8 mouse cellular contexts compared by ENCODE assay signal in the genomic region with DNA sequence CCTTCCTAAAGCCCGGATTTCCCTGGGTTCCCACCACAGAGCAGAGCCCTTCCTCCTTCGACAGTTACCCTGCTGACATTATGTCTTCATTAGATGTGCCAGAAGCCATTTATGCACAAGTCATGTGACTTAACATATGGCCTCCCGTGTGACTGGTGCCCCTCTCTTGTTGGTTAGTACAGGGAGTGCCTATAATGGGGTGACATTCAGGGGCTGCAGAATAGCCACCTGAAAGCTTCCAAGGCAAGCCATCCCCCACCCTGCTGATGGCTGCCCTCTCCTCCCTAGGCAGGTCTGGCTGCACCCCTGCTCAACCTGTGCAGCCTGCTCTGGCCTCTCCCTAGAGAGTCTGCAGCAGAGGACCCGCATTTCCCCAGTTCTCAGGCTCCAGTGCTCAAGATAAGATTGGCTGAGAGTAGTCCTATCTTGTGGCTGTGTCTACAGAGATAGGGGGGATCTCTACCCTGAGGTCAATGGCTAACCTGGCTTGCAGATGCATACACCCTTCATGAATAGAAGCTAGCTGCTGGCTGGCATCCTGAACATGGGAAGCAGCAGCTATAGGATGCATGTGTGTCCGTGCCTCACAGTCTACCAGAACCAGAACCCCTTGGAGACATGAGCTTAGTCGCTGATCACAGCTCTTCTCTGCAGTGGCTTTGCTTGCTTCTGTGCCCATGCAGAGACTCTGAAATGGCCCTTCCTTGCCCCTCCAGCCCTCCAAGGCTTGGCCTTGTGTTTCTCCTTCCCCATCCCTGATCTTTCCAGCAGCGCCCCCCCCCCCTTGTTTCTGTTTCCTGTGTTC. TPM values are rescaled to one million over a fixed set of nuclear protein-coding genes. Genes with fewer than 3 reads are reported as not detected.
DNase-seq lines count a peak whose midpoint lies in the region; ATAC-seq and TF ChIP-seq lines count a peak whose summit lies in the region.

No protein-coding gene starts in this region.

- peak overlapping the region; percentile 83 for H3K4me3 ChIP-seq in kidney, adult 2 months (ENCODE audit: insufficient read depth, low read depth, low read length)
- 0 out of 2 replicates have a peak overlapping the region, but pooled peaks have one; percentile 72 for H3K4me3 ChIP-seq in hindbrain, embryonic 14.5 days (replicated peaks; ENCODE audit: low read length)
- peak overlapping the region; percentile 63; the same call in 1 of the 2 replicates for H3K4me3 ChIP-seq in midbrain, embryonic 14.5 days (replicated peaks; ENCODE audit: low read depth, low read length)

- no peaks in the 10 kb centered on the region for H3K27me3 ChIP-seq in kidney, adult 2 months (replicated peaks; ENCODE audit: control insufficient read depth, insufficient read depth, low read length)
- H3K27me3 ChIP-seq in hindbrain, embryonic 14.5 days (ENCODE audit: control insufficient read depth, insufficient read depth, low read length), result 0 out of 2 replicates have a peak, but pooled peaks cover 11% of the 10 kb centered on the region
- peaks cover 26% of the 10 kb centered on the region; the same call in 1 of the 2 replicates for H3K27me3 ChIP-seq in midbrain, embryonic 14.5 days (ENCODE audit: control insufficient read depth, insufficient read depth, low read length)

- no peak for DNase-seq in kidney, adult 2 months
- no peak for DNase-seq in kidney, adult 8-10 months
- DNase-seq in brain, embryonic 14.5 days (ENCODE audit: low read depth), result peak; percentile 56
- DNase-seq in hindbrain, embryonic 14.5 days (ENCODE audit: low spot score), result no peak
- peak; percentile 31 for DNase-seq in midbrain, embryonic 14.5 days
- no peak for DNase-seq in Muller cell, postnatal 12 days (ENCODE audit: inconsistent ontology term)
- DNase-seq in gastrocnemius, postnatal 4 days (ENCODE audit: low spot score in 2 of 2), result no peak
- no peak for DNase-seq in right cerebral cortex, postnatal 10 days (ENCODE audit: low spot score in 2 of 2)

- H3K4me2 ChIP-seq in hindbrain, embryonic 14.5 days (replicated peaks), result peak overlapping the region; percentile 96
- H3K4me2 ChIP-seq in midbrain, embryonic 14.5 days (ENCODE audit: low read length), result peak overlapping the region; percentile 97

- peak overlapping the region; percentile 84; the same call in 1 of the 2 replicates for H3K9ac ChIP-seq in hindbrain, embryonic 14.5 days
- no peak overlapping the region for H3K9ac ChIP-seq in midbrain, embryonic 14.5 days (replicated peaks; ENCODE audit: low read length)

- no peak for ATAC-seq in hindbrain, embryonic 14.5 days (ENCODE audit: low FRiP score)
- no peak for ATAC-seq in midbrain, embryonic 14.5 days (ENCODE audit: low FRiP score, low TSS enrichment)

- 44% methylated on average over 7 of the region's 7 CpGs for WGBS in kidney, adult 2 months
- WGBS in hindbrain, embryonic 14.5 days, result 32% methylated on average over 7 of the region's 7 CpGs
- WGBS in midbrain, embryonic 14.5 days, result 35% methylated on average over 7 of the region's 7 CpGs

- no peaks in the 10 kb centered on the region for H3K36me3 ChIP-seq in kidney, adult 2 months (ENCODE audit: control insufficient read depth, insufficient read depth, low read length)
- no peaks in the 10 kb centered on the region for H3K36me3 ChIP-seq in hindbrain, embryonic 14.5 days (replicated peaks; ENCODE audit: control insufficient read depth, insufficient read depth)
- no peaks in the 10 kb centered on the region for H3K36me3 ChIP-seq in midbrain, embryonic 14.5 days (ENCODE audit: control insufficient read depth, insufficient read depth, low read length)

- TF ChIP-seq CTCF in kidney, adult 2 months (conservative IDR thresholded peaks at IDR 0.05; ENCODE audit: insufficient read depth, insufficient read length, low read depth, low read length), result no peak
- no peak for TF ChIP-seq CTCF in brain, embryonic 14.5 days (IDR thresholded peaks at IDR 0.05; ENCODE audit: borderline replicate concordance, extremely low read depth, insufficient read depth, insufficient read length)

- no peaks in the 10 kb centered on the region for H3K9me3 ChIP-seq in hindbrain, embryonic 14.5 days (ENCODE audit: control insufficient read depth, low read length)
- no peaks in the 10 kb centered on the region for H3K9me3 ChIP-seq in midbrain, embryonic 14.5 days (ENCODE audit: control insufficient read depth, low read length)

- H3K4me1 ChIP-seq in kidney, adult 2 months (ENCODE audit: control insufficient read depth, insufficient read depth, low read length), result peaks cover 15% of the 10 kb centered on the region; the same call in 1 of the 2 replicates
- peaks cover 38% of the 10 kb centered on the region for H3K4me1 ChIP-seq in hindbrain, embryonic 14.5 days (replicated peaks; ENCODE audit: control insufficient read depth, insufficient read depth, low read length)
- peaks cover 20% of the 10 kb centered on the region; the same call in 1 of the 2 replicates for H3K4me1 ChIP-seq in midbrain, embryonic 14.5 days (ENCODE audit: control insufficient read depth, insufficient read depth, low read length)

- H3K27ac ChIP-seq in kidney, adult 2 months (ENCODE audit: insufficient read depth, low read depth, low read length), result no peak overlapping the region
- H3K27ac ChIP-seq in hindbrain, embryonic 14.5 days, result no peak overlapping the region
- H3K27ac ChIP-seq in midbrain, embryonic 14.5 days (replicated peaks; ENCODE audit: low read depth, low read length), result 0 out of 2 replicates have a peak overlapping the region, but pooled peaks have one; percentile 8

- TF ChIP-seq POLR2A in kidney, adult 2 months (IDR thresholded peaks at IDR 0.05; ENCODE audit: low read depth, low read length), result no peak
- no peak for TF ChIP-seq POLR2A in brain, embryonic 14.5 days (IDR thresholded peaks at IDR 0.05; ENCODE audit: borderline replicate concordance, extremely low read depth, insufficient read depth, insufficient read length, poor library complexity, severe bottlenecking)

RNA-seq across cellular contexts. Expression of gene Pwwp2b, which starts 1.3 kb away (rescaled TPM):
- 7.9 and 8.0 TPM in 2 replicates for polyA plus RNA-seq in kidney, adult 2 months (2012; rRNA removed)
- polyA plus RNA-seq in brain, embryonic 14.5 days (2012; rRNA removed), result 4.3 and 4.5 TPM in 2 replicates
- 5.2 and 5.3 TPM in 2 replicates for polyA plus RNA-seq in hindbrain, embryonic 14.5 days (2014; fragmentation: Nextera tagmentation; extraction: Ambion mirVana)
- polyA plus RNA-seq in midbrain, embryonic 14.5 days (2014; fragmentation: Nextera tagmentation; extraction: Ambion mirVana), result 3.5 and 4.1 TPM in 2 replicates
- 1 to 10 TPM; 7.0 to 7.1 TPM for total RNA-seq in gastrocnemius, postnatal 4 days (2021)

RNA-seq across cellular contexts. Expression of gene Stk32c, which starts 36.5 kb away (rescaled TPM):
- polyA plus RNA-seq in kidney, adult 2 months (2012; rRNA removed), result 3.1 and 3.2 TPM in 2 replicates
- polyA plus RNA-seq in brain, embryonic 14.5 days (2012; rRNA removed), result 22.1 and 27.9 TPM in 2 replicates
- polyA plus RNA-seq in hindbrain, embryonic 14.5 days (2014; fragmentation: Nextera tagmentation; extraction: Ambion mirVana), result 1.2 and 2.8 TPM in 2 replicates
- polyA plus RNA-seq in midbrain, embryonic 14.5 days (2014; fragmentation: Nextera tagmentation; extraction: Ambion mirVana), result 0.99 and 3.8 TPM in 2 replicates
- total RNA-seq in gastrocnemius, postnatal 4 days (2021), result 1 to 10 TPM; 1.6 to 1.7 TPM

RNA-seq across cellular contexts. Expression of gene Lrrc27, which starts 36.8 kb away (rescaled TPM):
- 3.3 and 3.7 TPM in 2 replicates for polyA plus RNA-seq in kidney, adult 2 months (2012; rRNA removed)
- 3.8 and 8.3 TPM in 2 replicates for polyA plus RNA-seq in brain, embryonic 14.5 days (2012; rRNA removed)
- 5.2 and 6.2 TPM in 2 replicates for polyA plus RNA-seq in hindbrain, embryonic 14.5 days (2014; fragmentation: Nextera tagmentation; extraction: Ambion mirVana)
- polyA plus RNA-seq in midbrain, embryonic 14.5 days (2014; fragmentation: Nextera tagmentation; extraction: Ambion mirVana), result 3.5 and 6.1 TPM in 2 replicates
- 1 to 10 TPM; 2.0 to 2.2 TPM for total RNA-seq in gastrocnemius, postnatal 4 days (2021)

Comparison
In these comparisons a context has a peak if more than half of its experiments do, and no peak if none do; other contexts are left out.
1. DNase-seq: peak in brain, embryonic 14.5 days (single experiment) and midbrain, embryonic 14.5 days (single experiment); none in kidney, adult 2 months (single experiment), kidney, adult 8-10 months (0 of 2), hindbrain, embryonic 14.5 days (single experiment), Muller cell, postnatal 12 days (single experiment), gastrocnemius, postnatal 4 days (0 of 2) and right cerebral cortex, postnatal 10 days (0 of 2).
2. Peak in every context shown above with its lines, with median percentiles within 50 percentile points of each other: H3K4me3 ChIP-seq.